Mouse (Mus musculus) myocyte (in vitro differentiated cells): ENCODE data around the gene Lgmn. TPM values are rescaled to one million over a fixed set of nuclear protein-coding genes. Genes with fewer than 3 reads are reported as not detected.

Source experiments
- H3K27me3 ChIP-seq: one replicate; pipeline ENCODE4 v1.6.1; 2011; ENCODE audit not compliant: control insufficient read depth, insufficient read depth, insufficient read length
- H3K36me3 ChIP-seq: one replicate; pipeline ENCODE4 v1.6.1; 2011; ENCODE audit not compliant: control insufficient read depth, insufficient read depth
- H3K4me2 ChIP-seq: one replicate; pipeline ENCODE4 v1.6.1; 2011; ENCODE audit warnings: low read depth, control low read depth
- H3K4me3 ChIP-seq: one replicate; pipeline ENCODE4 v1.5.1; 2011; ENCODE audit warnings: mild to moderate bottlenecking, control low read depth, moderate library complexity
- H3K79me2 ChIP-seq: one replicate; pipeline ENCODE4 v1.6.1; 2011; ENCODE audit not compliant: control insufficient read depth, insufficient read depth
- H3ac ChIP-seq: one replicate; pipeline ENCODE4 v1.6.1; 2011; ENCODE audit not compliant: control insufficient read depth, insufficient read length
- CEBPB ChIP-seq: IDR thresholded peaks from 2 replicates; pipeline ENCODE4 v1.6.1; 2011; ENCODE audit warnings: mild to moderate bottlenecking, moderate library complexity; ENCODE audit not compliant: poor library complexity, insufficient read depth, severe bottlenecking
- E2F4 ChIP-seq: IDR thresholded peaks from one replicate; pipeline ENCODE4 v1.6.1; 2011; ENCODE audit warnings: mild to moderate bottlenecking, control low read depth, moderate library complexity; ENCODE audit not compliant: insufficient read depth
- MAX ChIP-seq: IDR thresholded peaks from one replicate; pipeline ENCODE4 v1.6.1; 2011; ENCODE audit warnings: low read depth, mild to moderate bottlenecking, control low read depth
- MYOD1 ChIP-seq, 3 experiments: IDR thresholded peaks; one replicate each; pipeline ENCODE4 v1.6.1; 2011; ENCODE audit warnings: control low read depth in 2 of 3, low read depth in 2 of 3, mild to moderate bottlenecking in 2 of 3, moderate library complexity in 1 of 3; ENCODE audit not compliant: insufficient read length in 2 of 3, control insufficient read depth in 1 of 3
- MYOG ChIP-seq, 3 experiments: IDR thresholded peaks; one replicate each; pipeline ENCODE4 v1.6.1; 2011; ENCODE audit warnings: control low read depth in 2 of 3, low read depth in 2 of 3, mild to moderate bottlenecking in 2 of 3; ENCODE audit not compliant: insufficient read length in 2 of 3, control insufficient read depth in 1 of 3, insufficient read depth in 1 of 3
- POLR2A ChIP-seq: IDR thresholded peaks from one replicate; pipeline ENCODE4 v1.6.1; 2011; ENCODE audit warnings: low read depth, mild to moderate bottlenecking, control low read depth, moderate library complexity; ENCODE audit not compliant: insufficient read length
- POLR2AphosphoS2 ChIP-seq: IDR thresholded peaks from one replicate; pipeline ENCODE4 v1.6.1; 2011; ENCODE audit warnings: low read depth, control low read depth; ENCODE audit not compliant: insufficient read length
- REST ChIP-seq: IDR thresholded peaks from one replicate; pipeline ENCODE4 v1.6.1; 2011; ENCODE audit warnings: mild to moderate bottlenecking, control low read depth, moderate library complexity; ENCODE audit not compliant: insufficient read depth, insufficient read length
- SRF ChIP-seq: IDR thresholded peaks from one replicate; pipeline ENCODE4 v1.6.1; 2011; ENCODE audit warnings: low read depth; ENCODE audit not compliant: control insufficient read depth, insufficient read length
- TCF12 ChIP-seq: IDR thresholded peaks from one replicate; pipeline ENCODE4 v1.6.1; 2011; ENCODE audit warnings: mild to moderate bottlenecking, control low read depth; ENCODE audit not compliant: poor library complexity, insufficient read depth, severe bottlenecking
- TCF3 ChIP-seq: IDR thresholded peaks from one replicate; pipeline ENCODE4 v1.6.1; 2011; ENCODE audit warnings: low read depth, control low read depth; ENCODE audit not compliant: insufficient read length
- USF1 ChIP-seq: IDR thresholded peaks from one replicate; pipeline ENCODE4 v1.6.1; 2011; ENCODE audit warnings: low read depth, mild to moderate bottlenecking, control low read depth, moderate library complexity
- polyA plus RNA-seq: library from polyadenylated mRNA; unstranded; fragments of >200 nt; fragmentation: generic; extraction: Trizol; gene quantifications from one replicate; pipeline ENCODE4 v1.2.1, GENCODE M21; 2012; ENCODE audit warnings: missing spikeins

The Lgmn gene
- 93.7 TPM for polyA plus RNA-seq

DNA sequence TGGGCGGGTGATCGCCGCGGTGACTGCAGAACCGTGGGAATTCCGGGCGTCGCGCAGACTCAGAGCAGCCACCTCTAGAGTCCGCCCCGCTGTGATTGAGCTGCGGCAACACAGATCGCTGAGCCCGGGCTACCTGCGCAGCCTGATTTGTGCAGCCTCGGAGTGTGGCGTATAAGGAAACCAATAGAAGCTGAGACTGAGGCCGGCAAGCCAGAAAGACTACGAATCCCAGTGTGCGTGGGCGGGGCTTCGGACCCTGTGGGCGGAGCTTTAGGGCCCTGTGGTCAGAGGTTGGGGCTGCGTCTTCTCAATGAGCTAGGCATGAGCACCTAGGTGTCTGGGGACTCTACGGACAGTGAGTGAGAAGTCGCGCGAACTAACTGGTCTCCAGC lies at the start of gene Lgmn:
Gene Lgmn (minus strand): TSS at position 182 of the 392 bp plus-strand sequence.
- H3K36me3 ChIP-seq: no peaks in the 10 kb centered on the region
- H3ac ChIP-seq: no peak within 1 kb of the TSS
- no peaks in the 10 kb centered on the region for H3K27me3 ChIP-seq
- TF ChIP-seq MYOD1 (IDR thresholded peaks at IDR 0.05; ENCODE audit: control insufficient read depth in 1 of 3, insufficient read length in 2 of 3, low read depth in 2 of 3) (no peak), MYOG (IDR thresholded peaks at IDR 0.05; ENCODE audit: control insufficient read depth in 1 of 3, insufficient read depth in 1 of 3, insufficient read length in 2 of 3, low read depth in 2 of 3) (no peak), CEBPB (no peak), POLR2AphosphoS2 (peak; percentile 35), POLR2A (peak; percentile 66)
- peak within 1 kb of the TSS; percentile 92 for H3K4me2 ChIP-seq
- H3K4me3 ChIP-seq: peak within 1 kb of the TSS; percentile 50
- H3K79me2 ChIP-seq: peaks cover 28% of the 10 kb centered on the region

- Histone ChIP-seq H3K4me2 (no peak overlapping the region), H3K27me3 (no peaks in the 10 kb centered on the region), H3ac (no peak overlapping the region), H3K79me2 (no peaks in the 10 kb centered on the region), H3K36me3 (peaks cover 46% of the 10 kb centered on the region), H3K4me3 (no peak overlapping the region)
- TF ChIP-seq USF1 (no peak), CEBPB (no peak), TCF3 (no peak), TCF12 (no peak), MYOD1 (IDR thresholded peaks at IDR 0.05; ENCODE audit: control insufficient read depth in 1 of 3, insufficient read length in 2 of 3, low read depth in 2 of 3) (no peak), E2F4 (no peak), MAX (no peak), REST (no peak), SRF (no peak), POLR2A (no peak), POLR2AphosphoS2 (no peak), MYOG (IDR thresholded peaks at IDR 0.05; ENCODE audit: control insufficient read depth in 1 of 3, insufficient read depth in 1 of 3, insufficient read length in 2 of 3, low read depth in 2 of 3) (no peak)
These were observed 45.3 kb upstream of the Lgmn start for GRCm38 (mm10) chr12:102484946-102485345.

- Histone ChIP-seq H3ac (no peak overlapping the region), H3K79me2 (no peaks in the 10 kb centered on the region), H3K4me3 (no peak overlapping the region), H3K36me3 (peaks cover 70% of the 10 kb centered on the region), H3K27me3 (no peaks in the 10 kb centered on the region), H3K4me2 (no peak overlapping the region)
- TF ChIP-seq SRF (no peak), MYOD1 (IDR thresholded peaks at IDR 0.05; ENCODE audit: control insufficient read depth in 1 of 3, insufficient read length in 2 of 3, low read depth in 2 of 3) (no peak), USF1 (no peak), MYOG (IDR thresholded peaks at IDR 0.05; ENCODE audit: control insufficient read depth in 1 of 3, insufficient read depth in 1 of 3, insufficient read length in 2 of 3, low read depth in 2 of 3) (no peak), REST (no peak), E2F4 (no peak), TCF12 (no peak), POLR2AphosphoS2 (no peak), CEBPB (no peak)
These were observed 40.9 kb upstream of the Lgmn start for GRCm38 (mm10) chr12:102480481-102480880.

DNA sequence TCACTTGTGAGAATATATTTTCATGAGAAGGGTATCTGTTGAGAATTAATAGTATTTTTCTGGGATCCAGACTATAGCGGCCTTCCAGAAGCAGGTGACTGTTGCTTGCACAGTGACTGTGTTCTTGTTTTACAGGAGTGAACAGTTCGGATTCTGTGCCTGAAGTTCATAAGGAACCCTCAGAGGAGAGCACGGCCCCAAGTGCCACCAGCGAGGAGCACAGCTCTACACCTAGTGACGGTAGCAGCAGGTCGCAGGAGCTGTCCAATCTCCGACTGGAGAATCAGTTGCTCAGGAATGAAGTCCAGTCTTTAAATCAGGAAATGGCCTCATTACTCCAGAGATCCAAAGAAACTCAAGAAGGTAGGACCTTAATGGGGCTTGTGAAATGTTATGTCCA lies 34.8 kb upstream of the Lgmn start:
- no peak for TF ChIP-seq MYOD1 (IDR thresholded peaks at IDR 0.05; ENCODE audit: control insufficient read depth in 1 of 3, insufficient read length in 2 of 3, low read depth in 2 of 3)
- TF ChIP-seq POLR2AphosphoS2: no peak
- no peak for TF ChIP-seq REST
- no peak for TF ChIP-seq MYOG (IDR thresholded peaks at IDR 0.05; ENCODE audit: control insufficient read depth in 1 of 3, insufficient read depth in 1 of 3, insufficient read length in 2 of 3, low read depth in 2 of 3)
- no peak for TF ChIP-seq MAX
- no peak for TF ChIP-seq SRF
- no peak for TF ChIP-seq E2F4
- TF ChIP-seq TCF12: no peak
- H3ac ChIP-seq: no peak overlapping the region
- no peak overlapping the region for H3K4me3 ChIP-seq
- peaks cover 13% of the 10 kb centered on the region for H3K79me2 ChIP-seq
- no peak overlapping the region for H3K4me2 ChIP-seq
- no peaks in the 10 kb centered on the region for H3K27me3 ChIP-seq
- peaks cover 43% of the 10 kb centered on the region for H3K36me3 ChIP-seq
